Mouse (Mus musculus): ENCODE data around the gene Paxbp1. TPM values are rescaled to one million over a fixed set of nuclear protein-coding genes. Genes with fewer than 3 reads are reported as not detected.

Gene Paxbp1
- polyA plus RNA-seq, 1 experiment from 2014 or later, result 104 TPM

- Histone ChIP-seq H3K9ac (peak overlapping the region; percentile 85), H3K27ac (peak overlapping the region; percentile 91), H3K9me3 (replicated peaks) (no peaks in the 10 kb centered on the region), H3K36me3 (peaks cover 15% of the 10 kb centered on the region), H3K4me1 (peaks cover 15% of the 10 kb centered on the region), H3K27me3 (no peaks in the 10 kb centered on the region), H3K4me3 (peak overlapping the region; percentile 84), H3K4me2 (replicated peaks) (peak overlapping the region; percentile 71)
- WGBS, result under 1% methylated on average over 41 of the region's 42 CpGs
- peak; percentile 76 for ATAC-seq (ENCODE audit: low FRiP score)
Measured at GRCm38 (mm10) chr16:91010581-91011020, 33.7 kb downstream of the Paxbp1 start.

- ATAC-seq (ENCODE audit: low FRiP score), result no peak
- under 1% methylated on average over 19 of the region's 19 CpGs for WGBS
- Histone ChIP-seq H3K27ac (peak overlapping the region; percentile 91), H3K4me2 (replicated peaks) (peak overlapping the region; percentile 71), H3K27me3 (no peaks in the 10 kb centered on the region), H3K4me3 (peak overlapping the region; percentile 84), H3K9me3 (replicated peaks) (no peaks in the 10 kb centered on the region), H3K4me1 (peaks cover 15% of the 10 kb centered on the region), H3K9ac (peak overlapping the region; percentile 85), H3K36me3 (peaks cover 9% of the 10 kb centered on the region; the same call in 1 of the 2 replicates)
Measured at GRCm38 (mm10) chr16:91009942-91010529, 34.3 kb downstream of the Paxbp1 start.

- Histone ChIP-seq H3K27ac (no peak overlapping the region), H3K9ac (no peak overlapping the region), H3K4me3 (no peak overlapping the region), H3K4me2 (replicated peaks) (no peak overlapping the region), H3K4me1 (peaks cover 8% of the 10 kb centered on the region), H3K27me3 (no peaks in the 10 kb centered on the region), H3K9me3 (replicated peaks) (no peaks in the 10 kb centered on the region), H3K36me3 (0 out of 2 replicates have a peak, but pooled peaks cover 3% of the 10 kb centered on the region)
- ATAC-seq (ENCODE audit: low FRiP score), result no peak
- WGBS, result 91% methylated on average over 4 of the region's 4 CpGs
Measured at GRCm38 (mm10) chr16:91004915-91005538, 39.3 kb downstream of the Paxbp1 start.

- WGBS, result 95% methylated on average over 2 of the region's 2 CpGs
- peaks cover 11% of the 10 kb centered on the region; the same call in 1 of the 2 replicates for H3K4me1 ChIP-seq
- H3K9ac ChIP-seq, result no peak overlapping the region
- H3K4me2 ChIP-seq (replicated peaks), result no peak overlapping the region
- no peaks in the 10 kb centered on the region for H3K9me3 ChIP-seq (replicated peaks)
- H3K4me3 ChIP-seq, result no peak overlapping the region
- 0 out of 2 replicates have a peak, but pooled peaks cover 3% of the 10 kb centered on the region for H3K36me3 ChIP-seq
- H3K27me3 ChIP-seq, result no peaks in the 10 kb centered on the region
- ATAC-seq (ENCODE audit: low FRiP score), result no peak
- H3K27ac ChIP-seq, result no peak overlapping the region
Measured at GRCm38 (mm10) chr16:91001098-91001497, 43.2 kb downstream of the Paxbp1 start.

- ATAC-seq (ENCODE audit: low FRiP score), result no peak
Measured at GRCm38 (mm10) chr16:90999827-91000226, 44.5 kb downstream of the Paxbp1 start.

GRCm38 (mm10) chr16:90997822-90998221 is 46.5 kb downstream of the Paxbp1 start:
- WGBS, result 91% methylated on average over 3 of the region's 3 CpGs
- Histone ChIP-seq H3K4me1 (peaks cover 16% of the 10 kb centered on the region; the same call in 1 of the 2 replicates), H3K9ac (no peak overlapping the region), H3K4me2 (replicated peaks) (no peak overlapping the region), H3K9me3 (replicated peaks) (no peaks in the 10 kb centered on the region), H3K27me3 (no peaks in the 10 kb centered on the region), H3K27ac (no peak overlapping the region), H3K4me3 (no peak overlapping the region), H3K36me3 (0 out of 2 replicates have a peak, but pooled peaks cover 5% of the 10 kb centered on the region)
- ATAC-seq (ENCODE audit: low FRiP score), result no peak

More at GRCm38 (mm10) chr16:90999827-91000226, 44.5 kb downstream of the Paxbp1 start:
- no peaks in the 10 kb centered on the region for H3K27me3 ChIP-seq
- H3K9me3 ChIP-seq (replicated peaks), result no peaks in the 10 kb centered on the region
- peaks cover 15% of the 10 kb centered on the region; the same call in 1 of the 2 replicates for H3K4me1 ChIP-seq
- H3K27ac ChIP-seq, result 0 out of 2 replicates have a peak overlapping the region, but pooled peaks have one; percentile 35
- 60% methylated on average over 4 of the region's 4 CpGs for WGBS
- H3K4me3 ChIP-seq, result no peak overlapping the region
- no peak overlapping the region for H3K4me2 ChIP-seq (replicated peaks)
- H3K36me3 ChIP-seq, result 0 out of 2 replicates have a peak, but pooled peaks cover 3% of the 10 kb centered on the region
- H3K9ac ChIP-seq, result no peak overlapping the region

GRCm38 (mm10) chr16:90996327-90997243 is 47.8 kb downstream of the Paxbp1 start:
- ATAC-seq (ENCODE audit: low FRiP score), result no peak
- Histone ChIP-seq H3K4me3 (no peak overlapping the region), H3K9me3 (replicated peaks) (no peaks in the 10 kb centered on the region), H3K27ac (no peak overlapping the region), H3K4me2 (replicated peaks) (no peak overlapping the region), H3K9ac (no peak overlapping the region), H3K27me3 (no peaks in the 10 kb centered on the region), H3K36me3 (0 out of 2 replicates have a peak, but pooled peaks cover 5% of the 10 kb centered on the region), H3K4me1 (peaks cover 16% of the 10 kb centered on the region; the same call in 1 of the 2 replicates)
- WGBS, result 85% methylated on average over 7 of the region's 7 CpGs

GRCm38 (mm10) chr16:90995498-90995897 is 48.8 kb downstream of the Paxbp1 start:
- Histone ChIP-seq H3K4me2 (replicated peaks) (no peak overlapping the region), H3K4me3 (no peak overlapping the region), H3K27ac (no peak overlapping the region), H3K9ac (no peak overlapping the region), H3K4me1 (peaks cover 16% of the 10 kb centered on the region; the same call in 1 of the 2 replicates), H3K36me3 (peaks cover 15% of the 10 kb centered on the region), H3K27me3 (no peaks in the 10 kb centered on the region), H3K9me3 (replicated peaks) (no peaks in the 10 kb centered on the region)
- no peak for ATAC-seq (ENCODE audit: low FRiP score)
- 87% methylated on average over 5 of the region's 5 CpGs for WGBS

- H3K4me1 ChIP-seq, result peaks cover 16% of the 10 kb centered on the region; the same call in 1 of the 2 replicates
- no peak overlapping the region for H3K9ac ChIP-seq
- WGBS, result 76% methylated on average over 4 of the region's 4 CpGs
- no peak overlapping the region for H3K4me2 ChIP-seq (replicated peaks)
- no peak for ATAC-seq (ENCODE audit: low FRiP score)
- no peak overlapping the region for H3K27ac ChIP-seq
- H3K27me3 ChIP-seq, result no peaks in the 10 kb centered on the region
- no peak overlapping the region for H3K4me3 ChIP-seq
- H3K9me3 ChIP-seq (replicated peaks), result no peaks in the 10 kb centered on the region
- peaks cover 17% of the 10 kb centered on the region for H3K36me3 ChIP-seq
Measured at GRCm38 (mm10) chr16:90995023-90995422, 49.3 kb downstream of the Paxbp1 start.

GRCm38 (mm10) chr16:90989162-90989561 is 55.2 kb downstream of the Paxbp1 start:
- Histone ChIP-seq H3K27ac (no peak overlapping the region), H3K9me3 (replicated peaks) (no peaks in the 10 kb centered on the region), H3K4me3 (no peak overlapping the region), H3K36me3 (peaks cover 24% of the 10 kb centered on the region), H3K4me1 (no peaks in the 10 kb centered on the region), H3K4me2 (replicated peaks) (no peak overlapping the region), H3K9ac (no peak overlapping the region), H3K27me3 (no peaks in the 10 kb centered on the region)
- 96% methylated on average over 8 of the region's 8 CpGs for WGBS
- no peak for ATAC-seq (ENCODE audit: low FRiP score)

- no peak overlapping the region for H3K27ac ChIP-seq
- WGBS, result 95% methylated on average over 3 of the region's 3 CpGs
- ATAC-seq (ENCODE audit: low FRiP score), result no peak
- no peak overlapping the region for H3K4me2 ChIP-seq (replicated peaks)
- peaks cover 24% of the 10 kb centered on the region for H3K36me3 ChIP-seq
- no peaks in the 10 kb centered on the region for H3K27me3 ChIP-seq
- H3K4me3 ChIP-seq, result no peak overlapping the region
- no peaks in the 10 kb centered on the region for H3K9me3 ChIP-seq (replicated peaks)
- no peak overlapping the region for H3K9ac ChIP-seq
- no peaks in the 10 kb centered on the region for H3K4me1 ChIP-seq
Measured at GRCm38 (mm10) chr16:90988665-90989064, 55.7 kb downstream of the Paxbp1 start.

- Histone ChIP-seq H3K9ac (no peak overlapping the region), H3K9me3 (replicated peaks) (no peaks in the 10 kb centered on the region), H3K4me3 (no peak overlapping the region), H3K4me1 (no peaks in the 10 kb centered on the region), H3K4me2 (replicated peaks) (no peak overlapping the region), H3K27ac (no peak overlapping the region), H3K36me3 (peaks cover 20% of the 10 kb centered on the region), H3K27me3 (no peaks in the 10 kb centered on the region)
- 93% methylated on average over 8 of the region's 8 CpGs for WGBS
- no peak for ATAC-seq (ENCODE audit: low FRiP score)
Measured at GRCm38 (mm10) chr16:90988039-90988438, 56.3 kb downstream of the Paxbp1 start.

All from hindbrain, embryonic 12.5 days (tissue).